In the genomic region with DNA sequence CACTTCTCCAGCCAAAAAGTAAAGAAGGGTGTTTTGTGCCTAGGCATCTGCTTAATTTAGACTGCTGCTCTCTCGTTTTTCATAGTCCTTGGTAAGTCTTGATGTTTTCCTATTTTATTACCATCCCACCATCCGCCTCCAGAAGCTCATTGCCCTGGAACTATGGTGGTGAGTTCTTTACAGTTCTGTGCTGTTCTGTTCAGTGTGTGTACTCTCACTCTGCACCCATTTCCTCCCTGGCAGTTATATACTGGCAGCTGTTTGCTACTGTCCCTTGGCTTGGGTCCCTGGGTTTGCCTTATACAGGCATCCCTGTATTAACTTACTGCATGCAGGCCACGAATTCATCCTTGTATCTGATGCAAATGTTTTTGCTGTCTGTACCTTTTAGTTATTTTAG, we compare ENCODE assay signal across 23 mouse cellular contexts.
DNase-seq lines count a peak whose midpoint lies in the region; ATAC-seq lines count a peak whose summit lies in the region.
"Had no signal": no experiment of that assay in that cellular context is flagged by ENCODE, and none has a peak within 500 bp of the region (broad histone marks: within the 10 kb centered on the region; RNA-seq: fewer than 3 reads in every experiment).

No protein-coding gene starts in this region.

- WGBS in kidney, embryonic 15.5 days = 69% methylated on average over 3 of the region's 3 CpGs

- no peak for ATAC-seq in kidney, embryonic 15.5 days (replicated peaks; ENCODE audit: low FRiP score)
- ATAC-seq: inflammation-experienced regulatory T-cells, adult 6 months; liver, postnatal 0 days had no signal

- peaks cover 8% of the 10 kb centered on the region for H3K4me1 ChIP-seq in kidney, embryonic 15.5 days
- H3K4me1 ChIP-seq: neural tube, embryonic 12.5 days had no signal

- no peak overlapping the region for H3K4me3 ChIP-seq in kidney, embryonic 15.5 days (replicated peaks)
- H3K4me3 ChIP-seq: forebrain, embryonic 12.5 days; midbrain, embryonic 12.5 days; neural tube, embryonic 12.5 days had no signal

- H3K4me2 ChIP-seq in kidney, embryonic 15.5 days = no peak overlapping the region
- H3K4me2 ChIP-seq: forebrain, embryonic 12.5 days; hindbrain, embryonic 14.5 days; liver, embryonic 11.5 days; midbrain, embryonic 12.5 days; neural tube, embryonic 12.5 days had no signal

- no peak overlapping the region for H3K9ac ChIP-seq in kidney, embryonic 15.5 days
- H3K9ac ChIP-seq: forebrain, embryonic 12.5 days; hindbrain, embryonic 14.5 days; liver, postnatal 0 days; midbrain, embryonic 12.5 days; neural tube, embryonic 12.5 days had no signal

- H3K27me3 ChIP-seq in kidney, embryonic 15.5 days = no peaks in the 10 kb centered on the region
- H3K27me3 ChIP-seq: forebrain, embryonic 12.5 days; midbrain, embryonic 12.5 days; neural tube, embryonic 12.5 days had no signal

- DNase-seq in frontal cortex, postnatal 36 days (ENCODE audit: low spot score in 2 of 2) = peak; percentile 24 to 44
- DNase-seq in frontal cortex, postnatal 10 days (ENCODE audit: low spot score in 2 of 2) = no peak
- peak; percentile 31 for DNase-seq in layer of hippocampus, adult 9-11 months
- no peak for DNase-seq in layer of hippocampus, postnatal 36 days
- DNase-seq in right cerebral cortex, adult 18-20 months = peak; percentile 37
- DNase-seq in right cerebral cortex, postnatal 14 days = no peak
- peak; percentile 21 for DNase-seq in left cerebral cortex, postnatal 4 days
- DNase-seq: adrenal gland, postnatal 25 days; cerebellum, adult 11 months; cerebellum, adult 9-11 months; heart, postnatal 4 days; kidney, adult 18-20 months; liver, postnatal 0 days; lung, postnatal 10 days; spleen, adult 18-20 months had no signal

- H3K9me3 ChIP-seq in kidney, embryonic 15.5 days (replicated peaks) = no peaks in the 10 kb centered on the region
- H3K9me3 ChIP-seq: forebrain, embryonic 12.5 days; midbrain, embryonic 12.5 days; neural tube, embryonic 12.5 days had no signal

- H3K36me3 ChIP-seq in kidney, embryonic 15.5 days = no peaks in the 10 kb centered on the region
- H3K36me3 ChIP-seq: forebrain, embryonic 12.5 days; midbrain, embryonic 12.5 days; neural tube, embryonic 12.5 days had no signal

- H3K27ac ChIP-seq in kidney, embryonic 15.5 days = no peak overlapping the region
- H3K27ac ChIP-seq: forebrain, embryonic 12.5 days; hindbrain, embryonic 14.5 days; kidney, postnatal 0 days; midbrain, embryonic 12.5 days; neural tube, embryonic 12.5 days had no signal

- intact Hi-C loops in left cerebral cortex, postnatal 4 days (cut with DNase I) = no loop called here

Comparison
In these comparisons a context has a peak if more than half of its experiments do, and no peak if none do; other contexts are left out.
1. DNase-seq: peak in frontal cortex, postnatal 36 days (2 of 2), layer of hippocampus, adult 9-11 months (single experiment), right cerebral cortex, adult 18-20 months (single experiment) and left cerebral cortex, postnatal 4 days (single experiment); none in frontal cortex, postnatal 10 days (0 of 2), layer of hippocampus, postnatal 36 days (0 of 2) and right cerebral cortex, postnatal 14 days (single experiment).